Mouse (Mus musculus) embryonic fibroblast, embryonic 13.5 days (primary cell): ENCODE data around the gene Elf2.

ENCODE experiments used
- CTCF ChIP-seq: IDR thresholded peaks from 2 replicates; pipeline ENCODE4 v1.5.1; 2011; ENCODE audit warnings: mild to moderate bottlenecking, control low read depth, low read length, moderate library complexity, borderline replicate concordance; ENCODE audit not compliant: insufficient read depth
- POLR2A ChIP-seq: IDR thresholded peaks from 2 replicates; pipeline ENCODE4 v1.6.1; 2011; ENCODE audit warnings: low read depth, mild to moderate bottlenecking, control low read depth, low read length, moderate library complexity

DNA sequence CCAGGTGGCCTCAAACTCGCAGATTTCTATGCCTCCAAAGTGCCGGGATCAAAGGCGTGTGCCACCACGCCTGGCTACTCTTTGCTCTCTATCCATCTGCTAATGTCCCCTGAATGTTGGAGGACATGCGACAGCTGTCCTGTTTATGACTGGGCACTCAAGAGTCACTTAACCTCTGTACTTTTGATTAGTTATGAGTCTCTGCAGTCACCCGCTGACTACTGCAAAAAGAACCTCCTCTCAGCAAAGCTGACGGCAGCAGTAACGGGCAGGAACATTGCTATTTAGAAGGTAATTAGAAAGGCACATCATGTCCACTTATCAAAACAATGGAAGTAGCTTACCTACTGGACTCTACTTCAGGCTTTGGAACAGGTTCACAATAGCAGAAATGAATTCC is 118.6 kb downstream of the Elf2 start:
- no peak for TF ChIP-seq CTCF
- no peak for TF ChIP-seq POLR2A
